Mouse (Mus musculus): ENCODE data around the gene Pip4k2a. TPM values are rescaled to one million over a fixed set of nuclear protein-coding genes. Genes with fewer than 3 reads are reported as not detected.
"Not testable (repeated sequence)": the region's sequence is repeated elsewhere in the genome, so short reads cannot be mapped to it uniquely, and the experiment has no call there.

Gene Pip4k2a
- polyA plus RNA-seq (2015; fragmentation: Nextera tagmentation; extraction: Ambion mirVana) = 9.9 and 13.7 TPM in 2 replicates

- H3K4me1 ChIP-seq = peaks cover 14% of the 10 kb centered on the region
- WGBS = 0% methylated on average over 53 of the region's 66 CpGs
- ATAC-seq (ENCODE audit: low FRiP score) = peak; percentile 97
- H3K36me3 ChIP-seq = no peaks in the 10 kb centered on the region
- no peaks in the 10 kb centered on the region for H3K9me3 ChIP-seq (replicated peaks)
- peak within 1 kb of the TSS; percentile 85 for H3K27ac ChIP-seq (replicated peaks)
- peak within 1 kb of the TSS; percentile 94 for H3K4me2 ChIP-seq
- peak within 1 kb of the TSS; percentile 68 for H3K9ac ChIP-seq (replicated peaks)
- no peaks in the 10 kb centered on the region for H3K27me3 ChIP-seq (replicated peaks)
- peak within 1 kb of the TSS; percentile 83 for H3K4me3 ChIP-seq (replicated peaks)
Measured at GRCm38 (mm10) chr2:18998054-18998478, at the start of gene Pip4k2a, which contains the start of gene 4930426L09Rik. Gene Pip4k2a, minus strand, starts transcription at chr2:18998126. Gene 4930426L09Rik, plus strand, starts transcription at chr2:18998343.

- Histone ChIP-seq H3K27ac (replicated peaks) (no peak overlapping the region), H3K27me3 (replicated peaks) (no peaks in the 10 kb centered on the region), H3K36me3 (no peaks in the 10 kb centered on the region), H3K4me3 (replicated peaks) (no peak overlapping the region), H3K9me3 (replicated peaks) (no peaks in the 10 kb centered on the region; the same call in 1 of the 2 replicates), H3K4me1 (no peaks in the 10 kb centered on the region), H3K4me2 (no peak overlapping the region), H3K9ac (replicated peaks) (no peak overlapping the region)
- ATAC-seq (ENCODE audit: low FRiP score) = no peak
- 74% methylated on average over 4 of the region's 4 CpGs for WGBS
Measured at GRCm38 (mm10) chr2:19037907-19038570, 40.1 kb upstream of the Pip4k2a start.

- Histone ChIP-seq H3K27ac (replicated peaks) (no peak overlapping the region), H3K4me3 (replicated peaks) (no peak overlapping the region), H3K9me3 (replicated peaks) (no peaks in the 10 kb centered on the region; the same call in 1 of the 2 replicates), H3K9ac (replicated peaks) (no peak overlapping the region), H3K36me3 (no peaks in the 10 kb centered on the region), H3K27me3 (replicated peaks) (no peaks in the 10 kb centered on the region), H3K4me2 (no peak overlapping the region), H3K4me1 (no peaks in the 10 kb centered on the region)
- 80% methylated on average over 4 of the region's 4 CpGs for WGBS
- ATAC-seq (ENCODE audit: low FRiP score) = no peak
Measured at GRCm38 (mm10) chr2:19037430-19037829, 39.5 kb upstream of the Pip4k2a start.

GRCm38 (mm10) chr2:19024807-19025206 is 26.9 kb upstream of the Pip4k2a start:
- H3K4me3 ChIP-seq (replicated peaks) = no peak overlapping the region
- no peak for ATAC-seq (ENCODE audit: low FRiP score)
- no peak overlapping the region for H3K4me2 ChIP-seq
- H3K36me3 ChIP-seq = no peaks in the 10 kb centered on the region
- H3K9ac ChIP-seq (replicated peaks) = no peak overlapping the region
- H3K4me1 ChIP-seq = no peaks in the 10 kb centered on the region
- H3K27ac ChIP-seq (replicated peaks) = no peak overlapping the region
- 93% methylated on average over 2 of the region's 2 CpGs for WGBS
- H3K27me3 ChIP-seq (replicated peaks) = no peaks in the 10 kb centered on the region
- no peaks in the 10 kb centered on the region for H3K9me3 ChIP-seq (replicated peaks)

GRCm38 (mm10) chr2:19018034-19018433 is 20.1 kb upstream of the Pip4k2a start:
- Histone ChIP-seq H3K36me3 (no peaks in the 10 kb centered on the region), H3K4me1 (no peaks in the 10 kb centered on the region), H3K4me2 (no peak overlapping the region), H3K9me3 (replicated peaks) (no peaks in the 10 kb centered on the region), H3K4me3 (replicated peaks) (no peak overlapping the region), H3K27me3 (replicated peaks) (no peaks in the 10 kb centered on the region), H3K27ac (replicated peaks) (no peak overlapping the region), H3K9ac (replicated peaks) (no peak overlapping the region)
- ATAC-seq (ENCODE audit: low FRiP score) = no peak
- 85% methylated on average over 2 of the region's 2 CpGs for WGBS

GRCm38 (mm10) chr2:19016839-19017238 is 18.9 kb upstream of the Pip4k2a start:
- Histone ChIP-seq H3K9ac (replicated peaks) (no peak overlapping the region), H3K4me3 (replicated peaks) (no peak overlapping the region), H3K27me3 (replicated peaks) (no peaks in the 10 kb centered on the region), H3K9me3 (replicated peaks) (no peaks in the 10 kb centered on the region), H3K4me2 (no peak overlapping the region), H3K27ac (replicated peaks) (no peak overlapping the region), H3K36me3 (no peaks in the 10 kb centered on the region), H3K4me1 (no peaks in the 10 kb centered on the region)
- ATAC-seq (ENCODE audit: low FRiP score) = no peak
- WGBS = 95% methylated on average over 1 of the region's 1 CpGs

GRCm38 (mm10) chr2:19016348-19016747 is 18.4 kb upstream of the Pip4k2a start:
- Histone ChIP-seq H3K9ac (replicated peaks) (no peak overlapping the region), H3K4me3 (replicated peaks) (no peak overlapping the region), H3K9me3 (replicated peaks) (no peaks in the 10 kb centered on the region), H3K4me2 (no peak overlapping the region), H3K27ac (replicated peaks) (no peak overlapping the region), H3K27me3 (replicated peaks) (no peaks in the 10 kb centered on the region), H3K36me3 (no peaks in the 10 kb centered on the region), H3K4me1 (no peaks in the 10 kb centered on the region)
- ATAC-seq (ENCODE audit: low FRiP score) = no peak
- WGBS = 87% methylated on average over 5 of the region's 5 CpGs

- Histone ChIP-seq H3K9me3 (replicated peaks) (no peaks in the 10 kb centered on the region), H3K4me2 (no peak overlapping the region), H3K36me3 (no peaks in the 10 kb centered on the region), H3K27ac (replicated peaks) (no peak overlapping the region), H3K4me3 (replicated peaks) (no peak overlapping the region), H3K9ac (replicated peaks) (no peak overlapping the region), H3K27me3 (replicated peaks) (no peaks in the 10 kb centered on the region), H3K4me1 (no peaks in the 10 kb centered on the region)
- ATAC-seq (ENCODE audit: low FRiP score) = no peak
- WGBS = 91% methylated on average over 6 of the region's 6 CpGs
Measured at GRCm38 (mm10) chr2:19011443-19011842, 13.5 kb upstream of the Pip4k2a start.

- not testable (repeated sequence) for H3K4me2 ChIP-seq; H3K4me1 ChIP-seq; H3K9me3 ChIP-seq (replicated peaks); H3K27me3 ChIP-seq (replicated peaks); H3K27ac ChIP-seq (replicated peaks); ATAC-seq (ENCODE audit: low FRiP score); H3K36me3 ChIP-seq; H3K9ac ChIP-seq (replicated peaks); H3K4me3 ChIP-seq (replicated peaks)
- WGBS = 81% methylated on average over 1 of the region's 1 CpGs
Measured at GRCm38 (mm10) chr2:19010541-19010940, 12.6 kb upstream of the Pip4k2a start.

GRCm38 (mm10) chr2:19007580-19007979 is 9.7 kb upstream of the Pip4k2a start:
- Histone ChIP-seq H3K4me1 (no peaks in the 10 kb centered on the region), H3K9me3 (replicated peaks) (no peaks in the 10 kb centered on the region), H3K36me3 (no peaks in the 10 kb centered on the region), H3K9ac (replicated peaks) (no peak overlapping the region), H3K27me3 (replicated peaks) (no peaks in the 10 kb centered on the region), H3K4me3 (replicated peaks) (no peak overlapping the region), H3K27ac (replicated peaks) (no peak overlapping the region), H3K4me2 (no peak overlapping the region)
- ATAC-seq (ENCODE audit: low FRiP score) = no peak
- WGBS = 87% methylated on average over 4 of the region's 4 CpGs

- no peaks in the 10 kb centered on the region for H3K4me1 ChIP-seq
- no peak overlapping the region for H3K9ac ChIP-seq (replicated peaks)
- H3K27ac ChIP-seq (replicated peaks) = no peak overlapping the region
- H3K36me3 ChIP-seq = no peaks in the 10 kb centered on the region
- ATAC-seq (ENCODE audit: low FRiP score) = no peak
- no peak overlapping the region for H3K4me2 ChIP-seq
- whole genome bisulfite sequencing = 90% methylated on average over 7 of the region's 7 CpGs
- no peak overlapping the region for H3K4me3 ChIP-seq (replicated peaks)
- H3K27me3 ChIP-seq (replicated peaks) = no peaks in the 10 kb centered on the region
- H3K9me3 ChIP-seq (replicated peaks) = no peaks in the 10 kb centered on the region
Measured at GRCm38 (mm10) chr2:19006124-19006523, 8.2 kb upstream of the Pip4k2a start.

- Histone ChIP-seq H3K9ac (replicated peaks) (no peak overlapping the region), H3K27ac (replicated peaks) (no peak overlapping the region), H3K27me3 (replicated peaks) (no peaks in the 10 kb centered on the region), H3K36me3 (no peaks in the 10 kb centered on the region), H3K4me3 (replicated peaks) (no peak overlapping the region), H3K9me3 (replicated peaks) (no peaks in the 10 kb centered on the region), H3K4me2 (no peak overlapping the region), H3K4me1 (no peaks in the 10 kb centered on the region)
- ATAC-seq (ENCODE audit: low FRiP score) = no peak
- 89% methylated on average over 10 of the region's 10 CpGs for WGBS
Measured at GRCm38 (mm10) chr2:19004801-19005200, 6.9 kb upstream of the Pip4k2a start.
